ENCODE assay signal across 17 mouse cellular contexts in the genomic region with DNA sequence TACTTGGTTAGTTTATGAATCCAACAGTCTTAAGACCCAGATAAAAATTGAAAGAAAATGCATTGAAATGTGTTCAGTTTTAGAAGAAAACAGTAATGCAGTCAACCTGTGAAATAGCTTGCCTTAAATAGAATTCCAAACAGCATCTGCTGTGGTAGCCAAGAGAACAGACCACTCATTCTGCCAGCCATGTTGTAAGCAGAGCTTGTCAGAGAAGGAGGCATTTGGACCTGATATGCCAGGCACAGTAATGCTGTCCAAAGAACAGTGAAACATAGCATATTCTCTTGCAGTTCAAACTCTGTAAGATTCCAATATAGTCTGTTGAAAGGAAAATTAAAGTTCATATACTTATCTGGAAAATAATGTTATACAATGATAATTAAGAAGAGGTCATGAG.
A peak's percentile ranks its signal among the peaks of the same experiment; 100 is the strongest.
DNase-seq lines count a peak whose midpoint lies in the region.
"Had no signal": no experiment of that assay in that cellular context is flagged by ENCODE, and none has a peak within 500 bp of the region (broad histone marks: within the 10 kb centered on the region; RNA-seq: fewer than 3 reads in every experiment).

No protein-coding gene starts in this region.

- intact Hi-C loops in left cerebral cortex, postnatal 4 days (cut with DNase I): no loop called here

- peak; percentile 4 to 31 for DNase-seq in frontal cortex, adult 2 months (ENCODE audit: extremely low spot score in 1 of 2, low spot score in 1 of 2)
- DNase-seq in frontal cortex, postnatal 25 days (ENCODE audit: low spot score in 2 of 2): no peak
- DNase-seq in left cerebral cortex, adult 9 months (ENCODE audit: low spot score in 2 of 2): peak; percentile 1 to 14
- no peak for DNase-seq in left cerebral cortex, postnatal 4 days
- peak; percentile 24 to 29 for DNase-seq in right cerebral cortex, postnatal 10 days (ENCODE audit: low spot score in 2 of 2)
- DNase-seq in right cerebral cortex, postnatal 25 days: no peak
- peak; percentile 44 for DNase-seq in telencephalon, adult 2 months (ENCODE audit: low read depth, low spot score)
- DNase-seq in ovary, postnatal 14 days (ENCODE audit: low spot score): no peak
- DNase-seq: adrenal gland, adult 2 months; adrenal gland, postnatal 25 days; cerebellum, adult 11-12 months; cerebellum, adult 9-10 months; cerebellum, postnatal 25 days; gastrocnemius, postnatal 36 days; heart, adult 18-20 months; heart, postnatal 10 days; heart, postnatal 4 days had no signal

Comparison
In these comparisons a context has a peak if more than half of its experiments do, and no peak if none do; other contexts are left out.
1. DNase-seq: peak in frontal cortex, adult 2 months (2 of 2), left cerebral cortex, adult 9 months (2 of 2), right cerebral cortex, postnatal 10 days (2 of 2) and telencephalon, adult 2 months (single experiment); none in frontal cortex, postnatal 25 days (0 of 2), left cerebral cortex, postnatal 4 days (single experiment), right cerebral cortex, postnatal 25 days (single experiment) and ovary, postnatal 14 days (single experiment).